Mouse (Mus musculus) testis, adult 2 months (tissue): ENCODE results near the gene Astl. TPM values are rescaled to one million over a fixed set of nuclear protein-coding genes. Genes with fewer than 3 reads are reported as not detected.

Experiments used
- H3K27ac ChIP-seq: fragments of 200-500 bp; 2 replicates; pipeline ENCODE4 v1.5.1; 2012; ENCODE audit warnings: low read depth, low read length; ENCODE audit not compliant: control insufficient read depth, insufficient read depth
- H3K27me3 ChIP-seq: fragments of 200-500 bp; 2 replicates; pipeline ENCODE4 v1.6.1; 2012; ENCODE audit warnings: mild to moderate bottlenecking, low read length, moderate library complexity; ENCODE audit not compliant: control insufficient read depth, insufficient read depth
- H3K36me3 ChIP-seq: fragments of 200-500 bp; 2 replicates; pipeline ENCODE4 v1.6.1; 2012; ENCODE audit warnings: mild to moderate bottlenecking, low read length; ENCODE audit not compliant: control insufficient read depth, insufficient read depth
- H3K4me1 ChIP-seq: fragments of 200-500 bp; 2 replicates; pipeline ENCODE4 v1.6.1; 2012; ENCODE audit warnings: low read length; ENCODE audit not compliant: control insufficient read depth, insufficient read depth
- H3K4me3 ChIP-seq: fragments of 200-500 bp; 2 replicates; pipeline ENCODE4 v1.5.1; 2012; ENCODE audit warnings: low read depth, mild to moderate bottlenecking, low read length, moderate library complexity, mixed read lengths; ENCODE audit not compliant: control insufficient read depth
- CTCF ChIP-seq: fragments of 200-500 bp; IDR thresholded peaks from 2 replicates; pipeline ENCODE4 v1.5.1; 2012; ENCODE audit warnings: low read depth, mild to moderate bottlenecking, inconsistent platforms, low read length, moderate library complexity; ENCODE audit not compliant: control insufficient read depth, insufficient read depth, insufficient replicate concordance
- POLR2A ChIP-seq: fragments of 200-500 bp; IDR thresholded peaks from 2 replicates; pipeline ENCODE4 v1.6.1; 2012; ENCODE audit warnings: low read depth, mild to moderate bottlenecking, inconsistent platforms, low read length, moderate library complexity; ENCODE audit not compliant: control insufficient read depth
- polyA plus RNA-seq: library from polyadenylated mRNA; depleted of rRNA; stranded (reverse); fragments of >200 nt; gene quantifications from 2 replicates; pipeline ENCODE4 v1.2.3, GENCODE M21; 2012

Gene Astl
- polyA plus RNA-seq, 1 experiment, result not detected

DNA sequence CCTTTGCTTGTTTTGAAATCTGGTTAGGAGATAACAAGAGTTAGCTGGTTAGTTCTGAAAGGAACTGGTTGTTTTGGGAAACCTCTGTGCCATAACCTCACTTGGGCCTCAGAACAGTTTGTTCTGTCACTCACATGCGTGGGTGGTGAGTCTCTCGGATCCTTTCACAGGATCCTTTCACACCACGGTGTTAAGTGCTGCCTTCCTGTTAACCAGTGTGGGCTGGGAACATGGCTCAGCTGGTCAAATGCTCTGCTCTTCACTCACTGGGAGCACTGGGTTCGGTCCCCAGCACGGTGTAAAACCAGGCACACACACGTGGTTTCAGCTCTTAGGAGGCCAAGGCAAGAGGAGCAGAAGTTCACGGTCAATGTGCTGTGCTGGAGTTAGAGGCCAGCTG is 14.0 kb upstream of the Astl start:
- Histone ChIP-seq H3K36me3 (no peaks in the 10 kb centered on the region), H3K4me3 (no peak overlapping the region; the same call in 1 of the 2 replicates), H3K27me3 (no peaks in the 10 kb centered on the region), H3K4me1 (no peaks in the 10 kb centered on the region; the same call in 1 of the 2 replicates), H3K27ac (no peak overlapping the region)
- TF ChIP-seq CTCF (no peak), POLR2A (no peak)

DNA sequence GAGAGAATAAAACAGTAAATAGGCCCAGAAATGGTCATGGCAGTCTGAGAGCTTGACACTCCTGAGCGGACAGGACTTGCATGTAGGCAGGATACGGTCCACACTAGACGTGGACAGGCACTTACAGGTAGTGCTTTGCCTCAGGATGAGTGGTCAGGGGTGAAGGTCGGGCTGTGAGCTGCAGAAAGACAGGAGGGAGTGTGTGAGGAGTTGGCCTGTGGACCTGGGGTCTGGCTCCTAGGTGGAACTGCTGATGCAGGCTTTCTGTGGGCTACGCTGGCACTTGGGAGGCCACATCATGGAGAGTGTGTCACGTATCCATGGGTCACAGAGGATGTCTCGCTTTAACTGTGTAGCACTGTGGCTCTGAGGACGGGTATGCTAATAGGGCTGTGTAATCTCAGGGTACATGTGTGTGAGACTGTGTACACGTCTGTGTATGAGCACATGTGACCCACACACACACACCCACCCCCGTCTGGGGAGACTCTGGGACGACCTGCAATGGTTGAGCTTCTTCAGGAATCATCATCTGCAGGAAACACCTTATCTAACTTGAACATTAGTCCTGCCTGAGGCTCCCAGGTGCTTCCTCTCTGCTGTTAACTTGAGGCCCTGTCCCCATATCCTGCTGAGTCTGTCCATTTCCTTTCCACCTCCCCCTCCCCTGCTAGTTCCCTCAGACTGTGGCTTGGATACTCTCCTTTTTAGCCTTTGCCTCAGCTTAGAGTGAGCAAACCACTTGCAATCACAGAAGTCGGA is 10.2 kb upstream of the Astl start:
- Histone ChIP-seq H3K36me3 (no peaks in the 10 kb centered on the region), H3K27ac (no peak overlapping the region), H3K4me3 (no peak overlapping the region), H3K27me3 (no peaks in the 10 kb centered on the region), H3K4me1 (no peaks in the 10 kb centered on the region; the same call in 1 of the 2 replicates)
- no peak for TF ChIP-seq CTCF

DNA sequence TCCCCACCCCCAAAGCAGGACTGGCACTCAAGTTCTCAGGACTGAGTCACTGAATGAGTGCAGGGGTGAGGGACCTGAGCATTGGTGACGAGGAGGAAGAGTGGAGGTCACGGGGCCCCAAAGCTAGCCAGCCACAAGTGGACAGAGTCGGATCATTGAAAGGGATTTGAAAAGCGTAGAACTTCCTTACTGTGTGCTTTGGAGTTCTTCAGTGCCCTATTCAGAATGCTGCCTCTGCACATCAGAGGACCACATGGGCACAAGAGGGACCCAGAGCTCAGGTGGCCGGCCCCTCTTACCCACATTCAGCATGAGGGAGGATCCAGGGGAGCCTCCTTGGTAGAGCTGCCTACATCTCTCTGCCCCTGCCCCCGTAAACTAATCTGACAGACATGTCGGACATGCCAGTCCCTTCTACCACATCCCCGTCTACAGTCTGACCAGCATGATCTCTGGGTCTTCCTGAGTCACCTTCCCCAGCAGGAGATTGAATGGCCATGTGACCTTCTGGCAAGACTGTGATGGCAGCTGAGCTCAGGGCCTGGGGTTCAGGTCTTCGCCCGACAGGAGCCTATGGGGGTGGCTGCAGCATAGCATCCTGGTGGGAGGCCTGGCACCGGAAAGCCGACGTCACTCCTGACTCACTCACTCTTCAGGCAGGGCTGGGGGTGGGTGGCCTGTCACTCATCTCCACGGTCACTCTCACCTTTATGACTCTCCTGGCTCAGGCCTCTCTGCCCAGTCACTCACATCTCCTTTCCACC is 5.5 kb upstream of the Astl start:
- H3K4me1 ChIP-seq, result peaks cover 12% of the 10 kb centered on the region
- no peaks in the 10 kb centered on the region for H3K36me3 ChIP-seq
- peak overlapping the region; percentile 36 for H3K4me3 ChIP-seq
- H3K27ac ChIP-seq, result no peak overlapping the region
- no peaks in the 10 kb centered on the region for H3K27me3 ChIP-seq
- TF ChIP-seq CTCF, result no peak
- TF ChIP-seq POLR2A, result no peak

DNA sequence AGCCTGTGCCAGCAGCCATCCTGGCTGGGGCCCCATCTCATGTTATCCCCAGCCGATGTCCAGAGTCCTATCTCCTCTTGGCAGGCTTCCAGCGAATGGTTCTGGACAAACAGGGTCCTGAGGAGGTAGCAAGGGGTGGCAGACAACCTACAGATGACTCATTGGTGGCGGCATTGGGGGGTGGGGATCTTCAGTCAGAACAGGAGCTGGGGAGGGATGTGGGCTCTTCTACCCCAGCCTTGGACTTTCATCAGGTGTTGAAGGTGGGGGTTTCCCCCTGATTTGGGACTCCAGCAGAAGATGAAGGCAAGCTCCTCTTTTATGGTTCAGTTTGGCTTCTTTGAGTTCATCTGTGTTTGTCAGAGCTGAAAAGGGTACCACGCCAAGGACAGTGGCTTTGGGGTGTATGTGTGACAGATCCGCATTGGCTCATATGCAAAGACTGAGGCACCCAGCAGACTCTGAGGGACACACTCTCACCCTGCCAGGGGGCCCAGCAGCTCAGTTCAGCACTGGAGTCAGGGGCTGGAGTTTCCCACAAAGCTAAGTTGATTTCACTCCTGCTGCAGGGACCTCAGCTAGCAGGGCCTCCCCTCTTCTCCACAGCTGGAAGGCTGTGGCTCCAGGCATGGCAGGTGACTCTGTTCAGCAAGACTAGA is 4.4 kb upstream of the Astl start:
- no peak for TF ChIP-seq CTCF
- TF ChIP-seq POLR2A, result no peak
- H3K4me1 ChIP-seq, result peaks cover 12% of the 10 kb centered on the region
- no peak overlapping the region for H3K27ac ChIP-seq
- H3K27me3 ChIP-seq, result no peaks in the 10 kb centered on the region
- H3K36me3 ChIP-seq, result no peaks in the 10 kb centered on the region
- H3K4me3 ChIP-seq, result peak overlapping the region; percentile 40

DNA sequence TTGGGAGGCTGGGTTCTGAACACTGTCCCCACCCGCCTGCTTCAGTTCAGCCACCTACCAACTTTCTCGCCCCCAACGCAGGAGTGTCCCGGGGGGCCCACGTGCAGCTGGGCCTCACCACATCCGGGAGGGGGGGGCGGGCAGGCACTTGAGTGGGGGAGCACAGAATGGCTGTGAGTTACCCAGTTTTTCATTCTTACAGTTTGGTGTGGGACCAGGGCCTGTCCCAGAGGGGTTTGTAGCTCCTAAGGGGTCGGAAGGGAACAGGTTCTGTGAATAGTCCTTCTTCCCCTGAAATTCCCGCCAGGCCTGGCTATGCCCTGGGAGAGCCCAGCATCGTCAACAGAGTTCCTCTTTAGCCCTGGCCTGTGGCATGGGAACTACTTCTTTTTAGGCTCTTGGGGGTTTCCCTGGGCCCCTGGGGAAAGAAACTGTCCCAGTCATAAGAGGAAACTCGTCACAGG is 3.3 kb upstream of the Astl start:
- peak overlapping the region; percentile 55 for H3K4me3 ChIP-seq

DNA sequence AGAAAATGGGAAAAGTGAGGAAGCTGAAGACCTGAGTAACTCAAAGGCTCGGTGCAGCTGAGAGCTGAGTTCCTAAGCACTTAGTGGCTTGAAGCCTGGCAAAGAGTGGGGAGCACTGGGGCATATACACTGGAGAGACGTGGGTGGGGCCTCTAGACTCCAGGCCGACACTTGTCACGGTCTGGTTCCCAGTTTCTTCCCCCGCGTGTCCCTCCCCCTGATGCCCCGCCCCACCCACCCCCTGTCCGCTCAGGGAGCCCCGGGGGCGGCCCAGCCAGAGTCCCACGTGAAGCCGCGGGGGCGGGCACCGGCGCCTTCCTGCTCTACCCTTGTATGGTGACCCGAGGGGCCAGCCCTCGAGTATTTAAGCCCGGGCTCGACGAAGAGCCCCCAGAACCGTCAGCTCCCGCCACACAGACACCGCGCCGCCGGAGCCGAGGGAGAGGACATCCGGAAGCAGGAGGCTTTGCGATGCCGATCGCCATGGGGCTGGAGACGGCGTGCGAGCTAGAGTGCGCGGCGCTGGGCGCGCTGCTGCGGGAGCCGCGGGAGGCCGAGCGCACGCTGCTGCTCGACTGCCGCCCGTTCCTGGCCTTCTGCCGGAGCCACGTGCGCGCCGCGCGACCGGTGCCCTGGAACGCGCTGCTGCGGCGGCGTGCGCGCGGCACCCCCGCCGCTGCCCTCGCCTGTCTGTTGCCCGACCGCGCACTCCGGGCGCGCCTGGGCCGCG is 2.5 kb upstream of the Astl start, which contains the start of gene Dusp2:
Dusp2 (plus strand) TSS at position 393 of the 730 bp plus-strand sequence.
- H3K27me3 ChIP-seq, result no peaks in the 10 kb centered on the region
- peak within 1 kb of the TSS; percentile 91 for H3K4me3 ChIP-seq
- peaks cover 12% of the 10 kb centered on the region for H3K4me1 ChIP-seq
- no peak within 1 kb of the TSS for H3K27ac ChIP-seq
- no peaks in the 10 kb centered on the region for H3K36me3 ChIP-seq
- TF ChIP-seq CTCF (no peak), POLR2A (no peak)

More for the DNA sequence above, 3.3 kb upstream of the Astl start:
- H3K27me3 ChIP-seq, result no peaks in the 10 kb centered on the region
- no peaks in the 10 kb centered on the region for H3K36me3 ChIP-seq
- H3K27ac ChIP-seq, result no peak overlapping the region
- H3K4me1 ChIP-seq, result peaks cover 12% of the 10 kb centered on the region
- TF ChIP-seq CTCF (no peak), POLR2A (no peak)
